Mouse (Mus musculus) kidney, postnatal 36 days (tissue): ENCODE measurements around the gene Sugp1.
"Not testable (repeated sequence)": the region's sequence is repeated elsewhere in the genome, so short reads cannot be mapped to it uniquely, and the experiment has no call there.

ENCODE experiments used
- DNase-seq, 2 experiments: peaks; one replicate each; pipeline ENCODE4 v3.0.0; 2021 to 2022; ENCODE audit warnings: mixed read lengths in 2 of 2

Gene Sugp1

DNA sequence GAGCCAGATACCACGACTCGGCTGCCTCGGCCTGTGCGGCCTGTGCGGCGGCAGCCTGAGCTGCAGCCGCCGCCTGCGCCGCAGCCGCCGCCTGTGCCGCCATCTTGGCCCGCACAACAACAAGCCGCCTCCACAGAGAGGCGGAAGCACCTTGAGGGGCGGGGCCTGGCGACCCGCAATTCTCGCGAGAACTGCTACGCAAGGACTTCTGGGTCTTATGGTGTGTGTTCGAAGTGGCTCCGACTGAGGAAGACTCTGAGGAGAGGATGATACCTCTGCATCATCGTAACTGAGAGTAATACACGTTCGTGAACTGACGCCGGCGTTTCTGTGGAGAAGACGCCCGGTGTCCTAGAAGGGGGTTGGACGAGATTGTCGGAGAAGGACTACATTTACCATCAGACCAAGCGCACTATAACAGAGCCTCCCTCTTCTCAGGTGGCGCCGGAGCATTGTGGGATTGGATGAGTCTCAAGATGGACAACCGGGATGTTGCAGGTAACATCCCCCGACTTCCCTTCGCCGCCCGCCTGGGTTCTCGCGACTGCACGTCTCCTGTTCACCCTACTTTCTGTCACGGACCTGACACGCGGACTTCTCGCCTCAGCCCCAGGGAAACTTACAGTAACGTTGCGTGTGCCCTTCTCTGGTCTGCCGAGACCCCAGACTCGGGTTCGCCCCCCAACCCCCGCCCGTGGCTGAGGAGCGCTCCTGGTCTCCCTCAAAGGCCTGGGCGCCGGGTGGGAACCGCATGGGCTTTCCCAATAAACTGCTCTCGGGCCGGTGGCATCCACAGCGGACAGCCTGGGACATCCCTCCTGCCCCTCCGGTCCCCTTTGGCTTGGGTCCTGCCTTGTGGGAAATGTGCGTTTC lies at the start of gene Sugp1, which contains the start of gene Mau2:
TSS of gene Sugp1 (plus strand) at position 231 of the 873 bp plus-strand sequence.
TSS of gene Mau2 (minus strand) at position 152 of the 873 bp plus-strand sequence.
- peak; percentile 96 to 98 for DNase-seq

DNA sequence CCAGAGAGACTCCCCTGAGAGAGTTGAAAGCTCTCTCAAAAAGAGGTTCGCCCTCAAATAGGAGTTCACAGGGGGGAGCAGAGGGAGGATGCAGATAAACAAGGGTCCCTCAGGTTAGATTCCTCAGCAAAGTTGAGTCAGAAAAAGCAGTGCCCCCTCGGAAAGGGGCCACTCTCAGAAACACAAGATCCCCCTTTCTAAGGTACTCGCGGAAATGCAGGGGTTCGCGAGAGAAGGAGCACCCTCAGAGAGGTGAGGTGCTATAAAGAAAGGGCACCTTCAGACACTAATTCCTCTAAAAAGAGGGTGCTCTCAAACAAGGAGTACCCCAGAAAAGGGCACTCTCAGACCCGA lies 47.2 kb upstream of the Sugp1 start:
- DNase-seq: no peak

DNA sequence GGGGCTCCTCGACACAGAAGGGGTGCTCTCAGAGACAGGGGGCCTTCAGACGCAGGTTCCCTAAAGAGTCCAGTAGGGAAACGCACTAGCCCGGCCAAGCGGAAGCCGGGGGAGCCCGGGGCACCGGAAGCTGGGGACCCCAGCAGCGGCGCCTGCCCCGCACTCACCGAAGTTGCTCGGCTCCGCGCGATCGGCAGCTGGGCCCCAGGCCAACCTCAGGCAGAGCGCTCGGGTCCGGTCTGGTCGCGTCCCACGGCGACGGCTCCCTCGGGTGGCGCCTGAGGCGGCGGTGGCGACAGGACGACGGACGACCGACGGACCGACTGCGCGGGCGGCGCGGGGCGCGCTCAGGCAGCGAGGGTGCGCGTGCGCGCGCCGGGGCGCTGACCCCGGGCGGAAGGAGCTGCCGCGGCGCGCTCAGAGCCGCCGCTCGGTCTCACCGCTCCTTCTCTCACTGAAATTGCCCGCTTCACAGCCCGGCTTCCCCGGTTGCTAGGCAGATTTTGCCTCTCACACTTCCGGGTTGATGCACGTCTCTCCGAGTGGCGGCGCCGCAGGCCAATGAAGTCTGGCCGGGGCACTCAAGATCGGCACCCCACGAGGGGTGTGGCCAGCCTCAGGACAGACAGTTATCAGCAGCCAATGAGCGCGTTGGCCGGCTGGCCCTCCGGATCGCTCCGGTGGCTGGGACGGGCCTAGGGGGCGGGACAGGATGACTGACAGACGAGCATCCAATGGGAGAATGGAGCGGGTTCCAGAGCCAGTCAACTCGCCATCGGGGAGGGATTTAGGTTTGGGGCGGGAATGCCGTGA lies 46.6 kb upstream of the Sugp1 start, which contains the start of gene Gatad2a:
TSS of gene Gatad2a (minus strand) at position 609 of the 813 bp plus-strand sequence.
- DNase-seq: peak; percentile 100

DNA sequence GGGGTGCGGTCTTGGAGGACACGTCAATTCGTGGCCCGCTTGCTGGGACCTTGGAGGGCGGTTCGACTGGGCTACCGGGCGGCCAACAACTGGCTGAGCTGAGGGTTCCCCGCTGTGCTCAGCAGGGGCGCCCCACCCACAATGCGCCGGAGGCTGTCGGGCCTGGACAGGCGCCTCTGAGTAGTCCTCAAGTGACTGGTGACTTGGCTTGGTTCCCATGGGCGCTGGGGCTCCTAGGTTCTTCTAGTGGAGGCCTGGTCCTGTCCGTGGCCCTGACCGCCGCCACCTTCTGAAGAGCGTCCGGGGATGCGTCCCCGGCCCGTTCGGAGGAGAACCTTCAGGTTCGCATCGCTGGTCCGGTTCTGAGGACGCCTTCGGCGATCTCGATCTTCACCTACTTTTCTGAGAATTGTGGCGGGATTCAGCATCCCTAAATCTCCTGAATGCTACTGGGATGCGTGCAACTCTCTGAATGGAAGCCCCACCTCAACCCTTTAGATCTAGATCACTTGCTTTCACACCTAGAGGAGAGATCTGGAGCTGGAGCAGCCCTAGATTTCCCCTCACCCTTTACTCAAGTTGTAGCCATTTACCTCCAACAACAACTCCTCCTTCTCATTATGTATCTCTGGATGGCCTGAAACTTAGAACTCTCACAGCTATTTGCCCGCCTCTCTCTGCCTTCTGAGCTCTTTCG lies 45.9 kb upstream of the Sugp1 start:
- DNase-seq: no peak

DNA sequence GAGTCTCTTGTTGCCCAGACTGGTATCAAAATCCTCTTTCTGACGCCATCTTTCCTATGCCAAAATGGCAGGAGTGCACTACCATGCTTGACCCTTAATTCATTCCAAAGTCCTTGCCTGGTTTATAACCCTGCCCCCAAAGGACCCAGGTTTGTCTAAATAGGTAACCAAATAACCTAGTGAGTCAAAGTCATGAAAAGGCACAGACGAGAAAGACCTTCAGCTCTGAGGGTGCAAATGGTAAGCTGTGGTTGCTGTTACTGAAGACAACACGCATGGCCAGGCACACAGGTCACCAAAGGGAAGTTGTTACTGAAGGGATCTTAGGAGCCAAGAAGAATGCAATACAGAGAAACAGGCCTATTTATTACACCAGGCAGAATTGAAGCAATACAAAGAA lies 43.9 kb upstream of the Sugp1 start:
- peak; percentile 57 to 70 for DNase-seq

DNA sequence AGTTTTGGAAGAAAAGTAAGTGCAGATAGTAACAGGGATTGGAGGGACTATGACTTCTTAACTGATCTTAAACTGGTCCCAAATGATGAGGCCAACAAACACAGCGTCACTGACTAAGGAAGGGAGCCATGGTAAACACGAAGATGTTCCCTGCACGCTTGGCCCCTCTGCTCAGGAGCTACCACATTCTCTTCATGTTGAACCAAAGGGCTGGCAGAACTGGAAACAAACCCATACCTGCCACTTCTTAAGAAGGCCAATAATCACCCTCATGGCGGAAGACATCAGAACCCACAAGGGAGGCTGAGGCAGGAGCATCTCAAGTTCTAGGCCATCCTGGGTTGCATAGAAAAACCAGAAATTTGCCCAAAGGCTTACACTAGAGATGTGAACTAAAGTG lies 43.4 kb upstream of the Sugp1 start:
- no peak for DNase-seq

DNA sequence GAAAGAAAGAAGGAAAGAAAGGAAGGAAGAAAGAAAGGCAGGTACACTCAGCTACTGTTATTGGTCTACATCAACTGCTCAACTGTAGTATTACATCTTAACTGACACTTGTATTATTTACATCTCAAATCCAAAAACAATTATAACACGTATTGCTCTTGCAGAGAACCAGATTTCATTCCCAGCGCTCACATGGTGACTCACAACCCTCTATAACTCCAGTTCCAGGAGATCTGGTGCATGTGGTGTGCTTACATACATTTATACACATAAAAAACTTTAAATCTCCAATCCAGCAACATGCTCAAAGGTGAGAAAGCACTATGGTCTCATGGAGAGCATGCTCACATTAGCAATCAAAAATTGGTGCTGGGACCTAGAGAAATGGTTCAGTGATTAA lies 42.4 kb upstream of the Sugp1 start:
- DNase-seq: no peak

DNA sequence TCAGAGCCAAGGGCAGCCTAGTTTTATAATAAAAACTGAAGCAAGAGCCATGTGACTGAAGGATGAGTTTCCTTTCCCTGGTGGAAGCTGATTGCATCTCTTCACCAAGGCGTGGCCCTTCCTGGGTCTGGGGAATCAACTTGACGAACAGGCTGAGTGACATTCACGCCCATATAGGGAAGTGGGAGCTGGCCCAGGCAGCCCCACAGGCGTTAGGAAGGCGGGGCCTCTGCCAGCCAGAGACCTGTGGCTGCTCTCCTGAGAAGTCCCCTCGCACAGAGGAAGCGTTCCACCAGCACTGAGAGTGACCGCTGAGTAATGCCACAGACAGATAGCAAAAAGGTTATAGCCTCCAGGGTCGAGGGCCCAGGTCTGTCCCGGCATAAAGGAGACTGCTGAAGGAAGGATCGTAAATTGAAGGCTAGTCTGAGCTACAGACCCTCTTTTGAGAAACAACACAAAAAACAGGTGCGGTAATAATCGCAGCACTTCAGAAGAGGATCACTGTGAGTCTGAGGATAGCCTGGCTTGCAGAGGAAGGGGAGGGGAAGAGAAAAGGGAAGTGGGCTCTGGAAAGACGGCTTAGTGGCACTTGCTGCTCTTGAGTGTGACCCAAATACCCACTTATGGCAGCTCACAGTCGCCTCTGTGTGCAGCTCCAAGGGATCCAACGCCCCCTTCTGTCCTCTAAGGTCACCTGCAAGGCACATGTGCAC lies 41.3 kb upstream of the Sugp1 start:
- DNase-seq: peak; percentile 65 to 71

DNA sequence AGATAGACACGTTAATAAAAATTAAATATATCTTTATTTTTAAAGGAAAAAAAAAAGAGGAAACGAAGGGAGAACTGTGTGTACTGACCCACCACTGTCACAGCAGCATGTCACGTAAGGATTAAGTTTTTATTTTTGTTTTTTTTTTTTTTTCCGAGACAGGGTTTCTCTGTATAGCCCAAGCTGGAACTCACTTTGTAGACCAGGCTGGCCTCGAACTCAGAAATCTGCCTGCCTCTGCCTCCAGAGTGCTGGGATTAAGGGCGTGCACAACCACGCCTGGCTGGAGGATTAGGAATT lies 40.8 kb upstream of the Sugp1 start:
- DNase-seq: not testable (repeated sequence)

DNA sequence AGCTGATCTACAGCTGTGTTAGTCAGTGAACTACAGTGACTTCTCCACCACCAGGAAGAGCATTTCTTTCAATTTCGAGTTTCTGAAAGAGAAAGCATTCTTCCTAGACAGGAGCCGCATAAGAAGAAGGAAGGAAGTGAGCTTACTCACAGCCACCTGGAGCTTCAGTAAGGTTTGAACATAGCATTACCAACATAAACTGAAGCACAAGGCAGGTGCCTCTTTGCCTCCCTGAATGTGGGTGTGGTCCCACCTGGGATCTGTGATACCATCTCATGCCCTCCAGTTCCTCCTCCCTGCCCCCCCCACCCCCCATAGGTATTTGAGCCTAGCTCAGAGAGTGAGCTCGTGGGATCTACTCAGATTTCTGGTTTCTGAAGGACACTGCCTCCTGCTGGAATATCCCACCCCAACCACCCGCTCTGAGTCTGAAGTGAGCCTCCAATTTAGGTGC lies 39.4 kb upstream of the Sugp1 start:
- DNase-seq: no peak

DNA sequence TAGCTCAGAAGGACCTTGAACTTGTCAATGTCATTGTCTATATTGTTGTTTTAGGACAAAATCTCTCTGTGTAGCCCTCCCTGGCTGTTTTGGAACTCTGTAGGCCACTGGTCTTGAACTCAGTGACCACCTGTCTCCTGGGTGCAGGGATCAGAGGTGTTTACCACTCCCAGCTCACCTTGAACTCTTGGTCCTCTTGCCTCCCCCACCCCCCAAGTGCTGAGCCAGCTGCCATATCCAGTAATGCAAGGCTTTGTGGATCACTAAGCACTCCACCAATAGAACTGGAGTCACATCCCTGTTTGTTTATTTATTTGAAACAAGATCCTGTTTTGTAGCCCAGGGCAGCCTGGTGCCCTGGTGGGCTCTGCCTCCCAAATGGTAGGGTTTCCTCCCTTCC lies 38.3 kb upstream of the Sugp1 start:
- peak in 1 of 2 experiments; percentile 57 for DNase-seq

DNA sequence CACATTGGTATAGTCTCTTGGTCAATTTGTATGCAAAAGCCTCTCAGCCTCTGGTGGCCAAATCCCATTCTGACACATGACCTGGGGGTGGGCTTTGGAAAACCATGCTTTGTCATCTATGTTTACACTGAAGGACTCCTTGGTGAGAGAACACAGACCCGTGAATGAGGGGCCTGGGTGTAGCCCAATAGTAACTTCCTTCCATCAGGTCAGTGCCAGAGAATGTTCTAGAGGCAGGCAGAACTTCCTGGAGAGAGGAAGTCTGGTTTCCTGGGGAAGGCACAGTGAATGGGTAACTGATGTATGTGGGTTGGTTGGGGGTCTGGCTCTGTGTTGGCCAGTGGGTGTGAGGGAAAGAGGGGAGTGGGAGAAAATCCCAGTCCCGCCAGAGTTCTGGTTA lies 37.4 kb upstream of the Sugp1 start:
- DNase-seq: peak; percentile 38 to 53

DNA sequence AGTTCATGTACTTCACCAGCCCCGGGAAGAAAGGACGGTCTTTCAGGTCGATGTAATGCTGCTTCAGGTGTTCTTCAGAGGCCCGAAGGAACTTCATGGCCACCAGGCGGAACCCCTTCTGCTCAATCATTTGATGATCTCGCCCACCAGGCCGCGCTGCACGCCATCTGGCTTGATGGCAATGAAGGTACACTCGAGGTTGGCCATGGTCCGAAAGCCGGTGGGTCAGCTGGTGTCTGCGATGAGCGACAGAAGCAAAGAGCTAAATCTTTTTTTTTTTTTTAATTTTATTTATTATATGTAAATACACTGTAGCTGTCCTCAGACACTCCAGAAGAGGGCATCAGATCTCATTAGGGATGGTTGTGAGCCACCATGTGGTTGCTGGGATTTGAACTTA lies 31.8 kb upstream of the Sugp1 start:
- DNase-seq: not testable (repeated sequence)

DNA sequence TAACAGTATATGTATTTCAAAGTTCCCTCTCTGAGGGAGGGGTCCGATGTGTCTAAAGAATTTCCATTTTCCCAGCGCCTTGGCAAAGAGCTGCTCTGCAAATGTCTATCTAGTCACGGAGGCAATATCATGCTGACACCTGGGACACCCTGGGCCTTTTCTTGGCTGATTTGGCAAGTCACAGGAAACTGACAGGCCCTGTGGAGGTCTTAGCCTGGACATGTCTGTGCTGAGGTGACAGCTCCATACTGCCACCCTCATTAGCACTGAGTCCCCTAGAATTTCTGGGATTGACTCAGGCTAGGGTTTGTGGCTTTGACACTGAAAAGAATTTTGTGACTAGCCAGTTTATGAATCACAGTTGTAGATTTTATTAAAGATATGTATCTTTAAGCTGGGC lies 30.3 kb upstream of the Sugp1 start:
- no peak for DNase-seq

DNA sequence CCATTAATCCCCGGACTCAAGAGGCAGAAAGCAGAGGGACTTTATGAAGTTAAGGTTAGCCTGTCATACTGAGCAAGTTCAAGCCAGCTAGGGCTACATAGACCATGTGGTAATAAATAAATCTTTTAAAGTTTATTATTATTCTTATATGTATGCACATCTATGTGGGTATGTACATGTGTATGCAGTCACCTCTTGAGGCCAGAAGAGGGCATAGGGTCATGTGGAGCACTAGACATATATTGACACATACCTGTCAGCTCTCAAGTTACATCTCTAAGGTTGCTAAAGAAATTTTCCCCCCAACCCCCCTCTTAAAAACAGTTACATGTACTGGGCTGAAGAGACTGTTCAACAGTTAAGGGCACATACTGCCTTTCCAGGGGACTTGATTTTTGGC lies 29.9 kb upstream of the Sugp1 start:
- DNase-seq: no peak

DNA sequence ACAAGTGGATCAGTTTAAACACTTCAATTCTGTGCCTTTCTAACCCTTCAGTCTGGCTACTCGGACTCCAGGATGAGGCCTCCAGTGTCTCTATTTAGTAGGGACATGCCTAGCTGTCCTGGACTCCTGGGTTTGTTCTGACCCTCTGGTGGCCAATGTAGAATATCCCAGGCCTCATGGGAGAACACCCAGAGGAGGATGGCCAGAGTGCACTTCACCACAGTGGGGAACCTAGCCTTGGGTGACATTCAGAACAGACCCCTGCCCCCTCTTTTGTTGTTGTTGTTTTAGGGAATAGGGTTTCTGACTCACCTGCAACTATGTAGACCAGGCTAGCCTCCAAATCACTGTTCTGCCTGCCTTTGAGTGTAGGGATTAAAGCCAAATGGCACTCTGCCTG lies 27.6 kb upstream of the Sugp1 start:
- DNase-seq: no peak

DNA sequence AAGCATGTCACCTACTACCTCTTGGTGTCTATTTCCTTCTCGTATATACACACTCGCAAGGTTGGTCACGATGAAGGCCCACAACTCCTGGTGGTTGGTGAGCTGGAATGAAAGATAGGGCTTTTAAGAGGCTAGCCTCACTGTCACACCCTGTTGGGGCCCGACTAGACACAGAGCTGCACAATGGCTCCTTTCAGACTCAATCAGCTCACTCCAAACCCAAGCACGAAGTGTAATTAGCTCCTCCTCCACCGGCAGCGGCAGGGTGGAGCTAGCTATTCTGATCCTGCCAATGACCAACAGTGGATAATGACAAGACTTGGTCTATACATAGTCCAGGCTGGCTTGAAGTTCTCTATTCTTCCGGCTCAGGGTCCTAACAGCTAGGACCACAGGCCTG lies 19.0 kb upstream of the Sugp1 start:
- no peak for DNase-seq

DNA sequence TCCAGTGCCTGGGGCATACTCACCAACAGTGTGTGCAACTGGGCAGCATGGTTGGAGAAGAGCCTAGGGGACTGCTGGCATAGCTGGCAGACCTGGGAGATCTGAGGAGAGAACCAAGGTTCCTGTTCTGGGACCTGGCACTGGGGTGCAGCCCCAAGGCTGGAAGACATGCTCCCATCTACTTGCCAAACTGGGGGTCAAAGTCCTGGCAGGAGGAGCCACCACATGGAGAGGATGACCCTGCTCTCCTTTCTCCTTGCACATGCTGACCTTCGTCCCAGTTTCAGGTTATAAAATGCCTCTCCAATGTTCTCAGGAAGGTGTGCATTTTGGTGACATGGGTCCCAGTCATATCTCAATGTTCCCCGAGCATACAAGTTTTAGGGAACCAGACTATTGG lies 16.5 kb upstream of the Sugp1 start:
- DNase-seq: peak; percentile 80 to 89

DNA sequence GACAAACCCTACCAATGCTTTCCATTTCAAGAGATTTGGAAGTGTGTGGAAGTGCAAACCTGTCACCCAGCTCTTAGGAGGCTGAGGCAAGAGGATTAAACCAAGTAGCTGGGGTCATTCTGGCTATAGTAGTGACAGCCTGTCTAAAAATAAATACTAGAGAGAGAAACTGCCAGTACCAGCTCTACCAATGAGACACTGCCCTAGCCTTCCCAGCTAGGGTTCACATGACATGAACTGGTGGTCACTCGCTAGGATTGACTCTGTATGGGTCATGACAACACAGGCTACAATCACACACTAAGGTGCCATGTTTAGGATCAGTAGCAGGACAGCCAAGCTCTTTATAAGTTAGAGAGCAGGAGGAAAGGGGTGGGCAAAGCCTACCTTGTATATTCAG lies 12.4 kb upstream of the Sugp1 start:
- no peak for DNase-seq

DNA sequence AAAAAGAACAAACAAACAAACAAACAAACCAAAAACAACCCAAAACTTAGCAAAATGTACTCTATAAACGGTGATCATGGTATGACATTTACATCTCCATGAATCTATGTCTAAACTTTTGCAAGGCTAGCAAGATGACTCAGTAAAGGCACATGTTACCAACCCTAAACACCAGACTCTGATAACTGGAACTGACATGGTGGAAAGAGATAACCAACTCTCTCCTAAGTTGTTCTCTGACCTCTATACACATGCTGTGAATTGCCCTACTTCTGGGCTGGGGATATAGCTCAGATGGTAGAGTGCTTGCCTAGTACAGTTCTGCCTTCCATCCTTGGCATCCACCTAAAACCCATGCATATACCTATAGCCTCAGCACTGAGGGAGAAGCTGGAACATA lies 4.6 kb upstream of the Sugp1 start:
- no peak for DNase-seq

DNA sequence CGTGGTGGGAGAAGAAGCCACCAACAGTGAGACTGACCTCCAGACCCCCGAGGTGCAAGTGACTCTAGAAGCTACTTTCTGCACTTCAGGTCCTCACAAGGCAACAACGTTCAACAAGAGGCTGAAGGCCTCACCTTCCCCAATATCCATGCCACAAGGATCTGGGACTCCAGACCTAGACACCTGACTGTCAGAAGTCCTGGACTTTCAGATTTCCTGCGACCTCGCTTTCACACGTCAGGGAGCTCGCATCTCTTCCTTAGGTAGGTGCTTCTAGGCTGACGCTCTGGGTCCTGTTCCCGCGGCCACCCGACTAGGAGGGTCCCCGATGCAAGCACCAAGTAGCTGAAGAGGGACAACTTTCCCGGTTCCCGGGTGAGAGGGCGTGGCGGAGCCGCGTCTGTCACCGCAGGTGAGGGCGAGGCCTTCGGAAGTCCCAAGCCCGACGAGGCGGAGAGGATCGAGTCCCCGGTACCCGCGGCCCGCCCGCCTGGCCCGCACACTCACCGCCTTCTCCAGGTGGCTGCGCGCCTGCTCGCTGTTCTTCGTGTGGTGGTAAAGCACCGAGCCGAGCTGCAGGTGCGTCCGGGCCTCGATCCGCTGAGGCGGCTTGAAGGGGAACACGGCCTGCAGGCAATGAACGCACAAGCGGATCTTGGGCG lies 597 bp upstream of the Sugp1 start:
- DNase-seq: peak in 1 of 2 experiments; percentile 66

DNA sequence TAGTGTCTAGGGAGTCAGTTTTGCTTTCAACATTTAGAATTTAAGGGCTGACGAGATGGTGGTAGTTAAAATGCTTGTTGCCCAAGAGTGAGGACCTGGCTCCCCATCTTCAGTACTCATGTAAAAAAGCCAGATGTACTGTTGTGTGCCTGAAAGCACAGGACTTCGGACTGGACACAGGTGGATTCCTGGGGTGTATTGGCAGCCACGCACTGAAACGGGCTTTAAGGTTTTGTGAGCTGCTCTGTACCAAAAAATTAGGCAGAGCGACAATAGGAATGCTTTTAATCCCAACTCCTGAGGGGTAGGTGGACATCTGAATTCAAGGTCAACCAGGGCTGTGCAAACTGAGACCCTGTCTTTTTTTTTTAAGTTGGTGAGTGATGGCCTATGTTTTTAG lies 1.4 kb downstream of the Sugp1 start:
- DNase-seq: peak in 1 of 2 experiments; percentile 53
